Mouse (Mus musculus): Measurements from ENCODE around the gene Thegl. TPM values are rescaled to one million over a fixed set of nuclear protein-coding genes. Genes with fewer than 3 reads are reported as not detected.
"Not testable (repeated sequence)": the region's sequence is repeated elsewhere in the genome, so short reads cannot be mapped to it uniquely, and the experiment has no call there.

The Thegl gene
- 0.03 TPM in 1 of 2 replicates, not detected in the other for polyA plus RNA-seq (2012)

DNA sequence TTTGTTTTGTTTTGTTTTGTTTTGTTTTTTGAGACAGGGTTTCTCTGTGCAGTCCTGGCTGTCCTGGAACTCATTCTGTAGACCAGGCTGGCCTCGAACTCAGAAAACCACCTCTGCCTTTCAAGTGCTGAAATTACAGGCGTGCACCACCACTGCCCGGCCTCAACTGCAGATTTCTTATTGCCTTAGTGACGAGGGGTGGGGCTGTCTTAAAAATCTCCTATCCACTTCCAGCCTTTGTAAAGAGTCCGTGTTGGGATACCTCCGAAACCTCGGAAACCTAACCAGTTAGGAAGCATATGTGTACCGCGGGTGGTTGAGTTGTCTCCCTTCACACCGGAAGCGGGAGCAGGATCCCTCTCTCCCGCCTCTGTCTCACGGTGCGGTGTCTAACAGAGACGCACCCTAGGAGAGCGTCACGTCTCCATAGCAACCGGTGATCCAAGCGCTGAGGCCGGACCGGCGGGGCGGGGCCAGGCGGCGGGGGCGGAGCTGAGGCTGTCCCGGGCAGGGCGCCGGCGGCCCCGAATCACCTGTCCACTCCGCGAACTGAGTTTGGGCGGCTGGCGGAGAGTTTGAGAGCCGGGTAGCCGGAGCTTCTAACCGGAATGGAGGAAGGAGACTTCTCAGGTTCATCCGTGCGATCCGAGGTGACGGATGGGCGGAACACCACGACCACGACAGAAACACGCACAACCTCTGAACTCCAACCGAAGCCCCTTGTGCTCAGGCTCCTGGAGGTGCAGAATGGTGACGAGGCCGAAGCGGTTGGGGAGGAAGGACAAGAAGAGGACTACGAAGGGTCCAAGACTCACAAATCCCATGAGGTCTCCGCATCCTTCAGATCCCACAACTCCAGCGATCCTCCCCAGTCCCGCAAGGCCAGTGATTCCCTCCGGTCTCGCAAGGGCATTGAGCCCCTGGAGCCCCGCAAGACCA is at the start of gene Thegl:
TSS of gene Thegl (plus strand) at position 480 of the 939 bp plus-strand sequence.
- Histone ChIP-seq H3K4me3 (replicated peaks) (peak within 1 kb of the TSS; percentile 72), H3K4me1 (ENCODE audit: control insufficient read depth) (peaks cover 43% of the 10 kb centered on the region), H3K36me3 (ENCODE audit: control insufficient read depth) (no peaks in the 10 kb centered on the region), H3K27me3 (ENCODE audit: control insufficient read depth) (peaks cover 4% of the 10 kb centered on the region), H3K9me3 (ENCODE audit: control insufficient read depth, low read length) (no peaks in the 10 kb centered on the region; the same call in 1 of the 2 replicates)
- TF ChIP-seq TAL1 (IDR thresholded peaks at IDR 0.05; ENCODE audit: low read length) (no peak), GATA1 (IDR thresholded peaks at IDR 0.05; ENCODE audit: low read length) (no peak)

DNA sequence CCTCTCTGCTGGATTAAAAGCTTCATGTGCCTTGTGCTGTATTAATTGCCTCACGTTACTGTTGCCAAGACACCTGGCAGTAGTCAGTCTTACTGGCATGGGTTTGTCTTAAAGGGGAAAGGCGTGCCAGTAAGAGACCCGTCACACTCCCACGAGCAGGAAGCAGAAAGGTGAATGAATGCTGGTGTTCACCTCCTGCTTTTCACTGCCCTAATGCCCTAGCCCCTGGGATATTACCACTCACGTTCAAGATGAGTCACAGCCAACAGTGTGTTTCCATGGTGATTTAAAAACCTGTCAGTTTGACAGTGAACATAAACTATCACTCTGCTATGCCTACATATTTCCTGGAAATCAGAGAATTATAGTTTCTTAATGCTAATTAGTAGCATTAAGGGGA is 46.6 kb upstream of the Thegl start:
- H3K27me3 ChIP-seq (ENCODE audit: control insufficient read depth), result no peaks in the 10 kb centered on the region
- TF ChIP-seq TAL1 (IDR thresholded peaks at IDR 0.05; ENCODE audit: low read length) (no peak), GATA1 (IDR thresholded peaks at IDR 0.05; ENCODE audit: low read length) (no peak)
- peaks cover 9% of the 10 kb centered on the region for H3K4me1 ChIP-seq (ENCODE audit: control insufficient read depth)
- H3K36me3 ChIP-seq (ENCODE audit: control insufficient read depth), result peaks cover 80% of the 10 kb centered on the region
- H3K4me3 ChIP-seq (replicated peaks), result no peak overlapping the region
- H3K9me3 ChIP-seq (ENCODE audit: control insufficient read depth, low read length), result no peaks in the 10 kb centered on the region

DNA sequence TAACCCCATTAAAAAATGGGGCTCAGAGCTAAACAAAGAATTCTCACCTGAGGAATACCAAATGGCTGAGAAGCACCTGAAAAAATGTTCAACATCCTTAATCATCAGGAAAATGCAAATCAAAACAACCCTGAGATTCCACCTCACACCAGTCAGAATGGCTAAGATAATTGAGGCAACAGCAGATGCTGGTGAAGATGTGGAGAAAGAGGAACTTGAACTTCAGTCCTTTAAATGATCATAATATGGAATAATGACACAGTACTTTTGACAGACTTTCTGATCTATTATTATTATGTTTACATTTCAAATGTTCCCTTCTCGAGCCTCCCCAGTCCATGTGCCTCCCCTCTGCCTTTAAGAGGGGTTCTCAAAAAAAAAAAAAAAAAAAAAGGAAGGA is 44.7 kb upstream of the Thegl start:
- H3K4me3 ChIP-seq (replicated peaks); H3K27me3 ChIP-seq (ENCODE audit: control insufficient read depth); H3K9me3 ChIP-seq (ENCODE audit: control insufficient read depth, low read length): not testable (repeated sequence)
- Histone ChIP-seq H3K36me3 (ENCODE audit: control insufficient read depth) (peaks cover 63% of the 10 kb centered on the region), H3K4me1 (ENCODE audit: control insufficient read depth) (peaks cover 22% of the 10 kb centered on the region)

DNA sequence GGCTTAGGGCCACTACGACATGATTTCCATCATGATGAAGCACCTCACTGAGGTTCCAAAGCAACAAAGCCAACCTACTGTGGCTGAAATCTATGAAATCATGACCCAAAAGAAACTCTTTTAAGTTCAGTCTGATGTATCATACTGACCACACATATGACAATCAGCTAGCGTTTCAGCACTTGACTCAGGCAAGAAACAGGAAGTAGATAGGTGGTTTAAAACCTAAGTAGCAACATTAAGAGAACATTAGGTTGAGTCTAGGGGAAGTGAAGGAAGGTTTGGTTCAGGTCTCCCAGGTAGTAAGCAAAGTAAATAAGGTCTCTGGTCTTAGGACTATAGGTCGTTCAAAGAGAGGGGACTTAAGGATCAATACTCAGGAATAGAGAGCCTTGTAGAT is 42.3 kb upstream of the Thegl start:
- Histone ChIP-seq H3K36me3 (ENCODE audit: control insufficient read depth) (peaks cover 59% of the 10 kb centered on the region), H3K9me3 (ENCODE audit: control insufficient read depth, low read length) (no peaks in the 10 kb centered on the region), H3K27me3 (ENCODE audit: control insufficient read depth) (no peaks in the 10 kb centered on the region), H3K4me1 (ENCODE audit: control insufficient read depth) (peaks cover 25% of the 10 kb centered on the region), H3K4me3 (replicated peaks) (peak overlapping the region; percentile 97)
- TF ChIP-seq TAL1 (IDR thresholded peaks at IDR 0.05; ENCODE audit: low read length), result no peak
- TF ChIP-seq GATA1 (IDR thresholded peaks at IDR 0.05; ENCODE audit: low read length), result no peak

DNA sequence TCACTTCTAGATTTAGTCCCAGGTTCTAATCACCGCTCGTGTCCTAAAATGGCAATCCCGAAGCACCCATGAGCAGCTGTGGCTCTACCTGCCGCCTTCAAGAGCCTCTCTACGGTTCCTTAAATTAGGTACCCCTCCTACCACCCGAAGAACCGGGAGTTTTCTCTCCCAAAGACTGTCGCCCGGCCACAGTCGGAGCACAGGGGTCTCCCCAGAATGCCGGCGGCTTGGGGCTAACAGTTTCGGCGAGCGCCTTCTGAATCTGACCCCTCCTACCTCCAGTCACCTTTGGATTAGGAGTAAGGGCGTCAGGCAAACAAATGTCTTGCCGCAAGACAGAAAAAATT is 41.6 kb upstream of the Thegl start:
- TF ChIP-seq TAL1 (IDR thresholded peaks at IDR 0.05; ENCODE audit: low read length), result no peak
- no peak for TF ChIP-seq GATA1 (IDR thresholded peaks at IDR 0.05; ENCODE audit: low read length)
- no peaks in the 10 kb centered on the region for H3K27me3 ChIP-seq (ENCODE audit: control insufficient read depth)
- peak overlapping the region; percentile 97 for H3K4me3 ChIP-seq (replicated peaks)
- peaks cover 58% of the 10 kb centered on the region for H3K36me3 ChIP-seq (ENCODE audit: control insufficient read depth)
- no peaks in the 10 kb centered on the region for H3K9me3 ChIP-seq (ENCODE audit: control insufficient read depth, low read length)
- peaks cover 25% of the 10 kb centered on the region for H3K4me1 ChIP-seq (ENCODE audit: control insufficient read depth)

DNA sequence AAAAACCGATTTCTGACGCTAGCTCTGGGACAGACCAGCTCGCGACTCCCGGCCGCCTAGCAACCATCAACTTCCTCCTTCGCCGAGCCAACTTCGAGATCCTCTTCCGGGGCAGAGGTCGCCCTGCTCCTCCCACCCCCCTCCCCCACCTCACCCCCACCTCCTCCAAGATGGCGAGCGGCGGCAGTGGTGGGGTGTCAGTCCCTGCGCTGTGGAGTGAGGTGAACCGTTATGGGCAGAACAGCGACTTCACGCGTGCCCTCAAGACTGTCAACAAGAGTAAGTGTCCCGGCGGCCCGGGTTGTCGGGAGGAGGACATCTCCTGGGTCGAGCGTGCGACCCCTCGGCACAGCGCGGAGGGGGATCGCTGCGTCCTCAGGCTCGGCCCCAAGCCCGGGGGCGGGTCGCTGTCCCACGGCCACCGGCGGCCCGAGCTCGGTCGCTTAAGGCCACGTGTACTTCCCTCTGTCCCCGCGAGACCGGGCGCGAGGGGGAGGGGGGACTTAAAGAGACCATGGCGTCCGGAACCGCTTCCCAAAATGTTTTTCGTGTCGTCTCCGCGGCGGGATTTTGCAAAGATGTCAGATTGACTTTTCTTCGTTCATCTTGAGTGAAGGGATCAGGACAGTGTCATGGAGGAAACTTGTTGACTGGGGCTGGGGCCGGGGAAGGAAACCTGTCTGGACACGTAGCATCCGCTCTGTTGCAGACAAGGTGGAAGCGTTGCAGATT is 41.1 kb upstream of the Thegl start, which contains the start of gene Srp72:
TSS of gene Srp72 (plus strand) at position 130 of the 732 bp plus-strand sequence.
- no peak for TF ChIP-seq TAL1 (IDR thresholded peaks at IDR 0.05; ENCODE audit: low read length)
- TF ChIP-seq GATA1 (IDR thresholded peaks at IDR 0.05; ENCODE audit: low read length), result no peak
- peaks cover 58% of the 10 kb centered on the region for H3K36me3 ChIP-seq (ENCODE audit: control insufficient read depth)
- peak within 1 kb of the TSS; percentile 97 for H3K4me3 ChIP-seq (replicated peaks)
- H3K4me1 ChIP-seq (ENCODE audit: control insufficient read depth), result peaks cover 25% of the 10 kb centered on the region
- no peaks in the 10 kb centered on the region for H3K27me3 ChIP-seq (ENCODE audit: control insufficient read depth)
- H3K9me3 ChIP-seq (ENCODE audit: control insufficient read depth, low read length), result no peaks in the 10 kb centered on the region

DNA sequence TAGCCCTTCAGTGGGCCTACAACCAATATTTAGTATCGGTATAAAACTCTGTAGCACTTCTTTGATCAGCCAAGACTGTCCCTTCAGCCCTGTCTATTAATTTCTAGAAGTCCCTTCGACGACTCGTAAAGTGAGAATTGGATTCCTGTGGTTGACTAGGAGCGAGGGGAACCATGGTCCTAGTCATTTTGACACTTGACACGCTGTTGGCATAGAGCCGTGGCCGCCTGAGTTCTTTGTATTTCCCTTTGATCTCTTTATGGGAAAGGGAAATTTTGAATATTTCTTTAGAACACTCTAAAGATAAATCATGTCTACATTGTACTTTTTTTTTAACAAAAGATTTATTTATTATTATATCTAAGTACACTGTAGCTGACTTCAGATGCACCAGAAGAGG is 40.1 kb upstream of the Thegl start:
- TF ChIP-seq GATA1 (IDR thresholded peaks at IDR 0.05; ENCODE audit: low read length) (no peak), TAL1 (IDR thresholded peaks at IDR 0.05; ENCODE audit: low read length) (no peak)
- Histone ChIP-seq H3K4me1 (ENCODE audit: control insufficient read depth) (peaks cover 25% of the 10 kb centered on the region), H3K27me3 (ENCODE audit: control insufficient read depth) (no peaks in the 10 kb centered on the region), H3K4me3 (replicated peaks) (peak overlapping the region; percentile 97), H3K36me3 (ENCODE audit: control insufficient read depth) (peaks cover 59% of the 10 kb centered on the region), H3K9me3 (ENCODE audit: control insufficient read depth, low read length) (no peaks in the 10 kb centered on the region)

DNA sequence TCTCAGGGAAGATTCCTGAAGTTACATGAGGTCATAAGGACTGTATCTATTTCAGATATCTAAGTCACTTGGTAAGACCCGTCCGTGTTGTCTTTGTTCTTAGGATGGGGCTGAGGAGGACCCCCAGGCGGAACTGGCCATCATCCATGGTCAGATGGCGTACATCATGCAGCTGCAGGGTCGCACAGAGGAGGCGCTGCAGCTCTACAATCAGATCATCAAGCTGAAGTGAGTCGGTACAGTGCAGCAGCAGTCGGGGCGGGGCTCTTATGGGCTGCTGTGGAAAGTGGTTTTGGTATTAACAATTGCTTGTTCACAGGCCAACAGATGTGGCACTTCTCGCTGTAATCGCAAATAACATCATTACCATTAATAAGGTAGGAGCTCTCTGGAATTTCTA is 31.8 kb upstream of the Thegl start:
- Histone ChIP-seq H3K36me3 (ENCODE audit: control insufficient read depth) (peaks cover 90% of the 10 kb centered on the region), H3K27me3 (ENCODE audit: control insufficient read depth) (no peaks in the 10 kb centered on the region), H3K4me3 (replicated peaks) (no peak overlapping the region), H3K9me3 (ENCODE audit: control insufficient read depth, low read length) (no peaks in the 10 kb centered on the region), H3K4me1 (ENCODE audit: control insufficient read depth) (no peaks in the 10 kb centered on the region)
- TF ChIP-seq TAL1 (IDR thresholded peaks at IDR 0.05; ENCODE audit: low read length), result no peak
- TF ChIP-seq GATA1 (IDR thresholded peaks at IDR 0.05; ENCODE audit: low read length), result no peak

DNA sequence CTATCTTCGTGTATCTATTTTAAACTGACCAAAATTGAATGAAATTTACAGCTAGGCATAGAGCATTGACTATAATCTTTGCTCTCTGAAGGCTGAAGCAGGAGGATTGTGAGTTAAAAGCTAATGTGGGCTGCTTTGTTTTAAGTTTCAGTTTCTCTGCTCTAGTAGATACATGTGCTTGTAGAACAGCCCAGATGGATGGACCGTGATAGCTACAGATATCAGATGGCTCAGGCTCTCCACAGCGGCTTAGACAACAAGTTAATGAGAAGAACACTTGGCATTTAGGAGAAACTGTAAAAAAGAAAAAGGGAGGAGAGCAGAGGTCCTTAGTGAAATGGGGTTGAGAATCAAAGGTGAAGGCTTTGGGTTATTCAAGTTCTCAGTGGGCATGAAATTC is 25.0 kb upstream of the Thegl start:
- Histone ChIP-seq H3K4me1 (ENCODE audit: control insufficient read depth) (peaks cover 52% of the 10 kb centered on the region), H3K27me3 (ENCODE audit: control insufficient read depth) (no peaks in the 10 kb centered on the region), H3K9me3 (ENCODE audit: control insufficient read depth, low read length) (no peaks in the 10 kb centered on the region; the same call in 1 of the 2 replicates), H3K36me3 (ENCODE audit: control insufficient read depth) (peaks cover 87% of the 10 kb centered on the region), H3K4me3 (replicated peaks) (no peak overlapping the region)
- TF ChIP-seq GATA1 (IDR thresholded peaks at IDR 0.05; ENCODE audit: low read length), result peak; percentile 42; the same call in 1 of the 2 replicates
- no peak for TF ChIP-seq TAL1 (IDR thresholded peaks at IDR 0.05; ENCODE audit: low read length)

All from erythroblast, embryonic 14.5 days (primary cell).